Mouse (Mus musculus) heart, embryonic 10.5 days (tissue): Measurements from ENCODE around the gene Hilpda. TPM values are rescaled to one million over a fixed set of nuclear protein-coding genes. Genes with fewer than 3 reads are reported as not detected.

Source experiments
- DNase-seq: peaks from one replicate; pipeline ENCODE4 v3.0.0-alpha.2; 2017; ENCODE audit warnings: low spot score
- H3K27ac ChIP-seq: fragments of 300-500 bp; sonication (generic); 2 replicates; pipeline ENCODE4 v1.5.1; 2016; ENCODE audit warnings: mild to moderate bottlenecking
- H3K27me3 ChIP-seq: fragments of 300-500 bp; sonication (generic); 2 replicates; pipeline ENCODE4 v1.6.1; 2016; ENCODE audit warnings: mild to moderate bottlenecking; ENCODE audit not compliant: poor library complexity, insufficient read depth, severe bottlenecking
- H3K36me3 ChIP-seq: fragments of 300-500 bp; sonication (generic); 2 replicates; pipeline ENCODE4 v1.6.1; 2016; ENCODE audit warnings: mild to moderate bottlenecking, moderate library complexity
- H3K4me1 ChIP-seq: fragments of 300-500 bp; sonication (generic); 2 replicates; pipeline ENCODE4 v1.6.1; 2016; ENCODE audit warnings: mild to moderate bottlenecking
- H3K4me3 ChIP-seq: fragments of 300-500 bp; sonication (generic); 2 replicates; pipeline ENCODE4 v1.5.1; 2016; ENCODE audit warnings: mild to moderate bottlenecking, moderate library complexity
- H3K9me3 ChIP-seq: fragments of 300-500 bp; sonication (generic); 2 replicates; pipeline ENCODE4 v1.6.1; 2016; ENCODE audit warnings: mild to moderate bottlenecking, moderate library complexity
- WGBS: fragments of 180-500 bp; shearing (Covaris S2); methylation state at CpG from one replicate; pipeline ENCODE4 v1.1.7; 2016; 5-methylcytosine and 5-hydroxymethylcytosine counted together
- polyA plus RNA-seq: library from polyadenylated mRNA; unstranded; fragments of >200 nt; fragmentation: Nextera tagmentation; extraction: Ambion mirVana; gene quantifications from 2 replicates; pipeline ENCODE4 v1.2.1, GENCODE M21; 2016

The Hilpda gene
- polyA plus RNA-seq, 1 experiment from 2014 or later = 34.2 TPM

DNA sequence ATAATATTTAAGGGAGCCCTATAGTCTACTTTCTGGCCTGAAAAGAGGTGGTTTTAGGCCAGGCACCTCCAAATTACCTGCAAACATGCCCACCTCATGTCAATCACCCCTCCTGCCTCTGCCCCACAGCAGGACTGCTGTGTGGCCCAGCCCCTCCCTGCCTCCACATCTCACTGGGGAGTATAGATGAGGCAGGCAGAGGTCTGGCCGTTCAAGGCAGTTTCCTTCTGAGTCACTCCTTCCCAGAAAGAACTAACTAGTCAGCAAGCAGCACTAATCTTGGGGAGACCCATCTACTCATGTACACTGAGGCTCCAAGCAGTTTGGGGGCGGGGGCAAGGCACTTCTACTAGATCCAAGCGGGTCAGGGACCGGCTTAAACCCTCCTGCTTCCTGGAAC is 25.2 kb upstream of the Hilpda start:
- H3K36me3 ChIP-seq = no peaks in the 10 kb centered on the region
- H3K4me1 ChIP-seq = peaks cover 17% of the 10 kb centered on the region
- no peak for DNase-seq
- no peaks in the 10 kb centered on the region for H3K27me3 ChIP-seq
- no peak overlapping the region for H3K27ac ChIP-seq
- no peaks in the 10 kb centered on the region for H3K9me3 ChIP-seq
- no peak overlapping the region for H3K4me3 ChIP-seq
- 52% methylated on average over 4 of the region's 4 CpGs for WGBS

- Histone ChIP-seq H3K4me3 (no peak overlapping the region), H3K27me3 (no peaks in the 10 kb centered on the region), H3K36me3 (no peaks in the 10 kb centered on the region), H3K9me3 (no peaks in the 10 kb centered on the region), H3K4me1 (no peaks in the 10 kb centered on the region), H3K27ac (no peak overlapping the region)
- 79% methylated on average over 1 of the region's 1 CpGs for WGBS
- DNase-seq = no peak
Observed at GRCm38 (mm10) chr6:29259418-29259817, 12.9 kb upstream of the Hilpda start.

GRCm38 (mm10) chr6:29261831-29262230 is 10.5 kb upstream of the Hilpda start:
- no peaks in the 10 kb centered on the region for H3K4me1 ChIP-seq
- 76% methylated on average over 5 of the region's 5 CpGs for WGBS
- no peaks in the 10 kb centered on the region for H3K9me3 ChIP-seq
- H3K36me3 ChIP-seq = no peaks in the 10 kb centered on the region
- no peak for DNase-seq
- H3K27ac ChIP-seq = no peak overlapping the region
- no peak overlapping the region for H3K4me3 ChIP-seq
- H3K27me3 ChIP-seq = no peaks in the 10 kb centered on the region

DNA sequence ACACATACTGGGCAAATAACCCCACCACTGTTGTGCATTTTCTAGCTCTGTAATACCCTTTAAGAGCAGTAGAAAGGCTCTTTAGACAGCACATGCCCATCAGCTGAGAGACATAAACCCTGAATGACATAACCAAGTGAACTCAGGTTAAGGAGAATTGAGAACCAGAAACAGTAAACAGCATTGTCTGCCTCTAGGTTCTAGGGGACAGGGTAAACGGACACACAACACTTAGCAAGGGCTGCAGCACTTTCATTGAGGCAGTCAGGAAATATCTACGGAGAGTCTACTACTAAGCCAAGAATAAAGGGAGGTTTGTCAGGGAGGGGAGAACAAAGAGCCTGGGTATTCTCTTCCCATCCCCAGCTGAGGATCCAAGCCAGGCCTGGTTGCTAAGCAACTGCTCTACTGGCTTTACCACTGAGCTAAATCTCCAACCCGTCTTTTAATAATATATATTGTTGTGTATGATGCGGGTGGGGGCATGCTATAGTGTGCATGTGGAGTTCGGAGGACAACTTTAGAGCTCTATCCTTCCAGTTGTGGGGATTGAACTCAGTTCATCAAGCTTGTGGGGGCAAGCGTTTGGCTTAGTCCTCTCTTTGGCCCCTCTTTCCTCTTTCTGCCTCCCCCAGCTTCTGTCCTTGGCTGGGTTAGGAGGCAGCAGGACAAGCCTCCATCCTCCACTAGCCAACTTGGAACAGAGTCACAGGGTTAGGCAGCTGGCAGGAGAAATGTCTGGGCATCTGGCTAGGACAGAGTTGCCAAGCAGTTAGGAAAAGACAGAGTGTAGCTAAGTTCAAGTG is 8.4 kb upstream of the Hilpda start:
- H3K27ac ChIP-seq = no peak overlapping the region
- H3K4me1 ChIP-seq = no peaks in the 10 kb centered on the region
- DNase-seq = no peak
- no peaks in the 10 kb centered on the region for H3K27me3 ChIP-seq
- H3K36me3 ChIP-seq = no peaks in the 10 kb centered on the region
- H3K4me3 ChIP-seq = no peak overlapping the region
- no peaks in the 10 kb centered on the region for H3K9me3 ChIP-seq
- 61% methylated on average over 6 of the region's 6 CpGs for WGBS

DNA sequence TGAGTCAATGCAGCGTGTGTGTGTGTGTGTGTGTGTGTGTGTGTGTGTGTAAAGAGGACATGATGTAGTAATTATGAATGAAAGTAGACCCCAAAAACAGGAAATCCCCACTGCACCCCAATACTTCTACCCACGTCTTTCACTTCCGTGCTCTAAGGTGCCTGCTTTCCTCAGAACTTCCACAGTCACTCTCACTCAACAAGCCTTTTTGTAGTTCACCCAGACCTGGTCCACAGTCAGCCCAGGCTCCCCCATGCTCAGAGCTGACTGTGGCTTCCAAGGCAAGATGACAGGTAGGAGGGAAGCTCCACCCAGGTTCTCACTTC is 7.9 kb upstream of the Hilpda start:
- no peak overlapping the region for H3K27ac ChIP-seq
- no peak overlapping the region for H3K4me3 ChIP-seq
- no peak for DNase-seq
- no peaks in the 10 kb centered on the region for H3K4me1 ChIP-seq
- no peaks in the 10 kb centered on the region for H3K36me3 ChIP-seq
- H3K9me3 ChIP-seq = no peaks in the 10 kb centered on the region
- H3K27me3 ChIP-seq = no peaks in the 10 kb centered on the region
- 78% methylated on average over 3 of the region's 3 CpGs for WGBS

GRCm38 (mm10) chr6:29266936-29267335 is 5.4 kb upstream of the Hilpda start:
- Histone ChIP-seq H3K9me3 (no peaks in the 10 kb centered on the region), H3K27ac (no peak overlapping the region), H3K27me3 (no peaks in the 10 kb centered on the region), H3K4me1 (peaks cover 9% of the 10 kb centered on the region), H3K36me3 (no peaks in the 10 kb centered on the region), H3K4me3 (no peak overlapping the region)
- DNase-seq = no peak
- WGBS = 53% methylated on average over 4 of the region's 4 CpGs

DNA sequence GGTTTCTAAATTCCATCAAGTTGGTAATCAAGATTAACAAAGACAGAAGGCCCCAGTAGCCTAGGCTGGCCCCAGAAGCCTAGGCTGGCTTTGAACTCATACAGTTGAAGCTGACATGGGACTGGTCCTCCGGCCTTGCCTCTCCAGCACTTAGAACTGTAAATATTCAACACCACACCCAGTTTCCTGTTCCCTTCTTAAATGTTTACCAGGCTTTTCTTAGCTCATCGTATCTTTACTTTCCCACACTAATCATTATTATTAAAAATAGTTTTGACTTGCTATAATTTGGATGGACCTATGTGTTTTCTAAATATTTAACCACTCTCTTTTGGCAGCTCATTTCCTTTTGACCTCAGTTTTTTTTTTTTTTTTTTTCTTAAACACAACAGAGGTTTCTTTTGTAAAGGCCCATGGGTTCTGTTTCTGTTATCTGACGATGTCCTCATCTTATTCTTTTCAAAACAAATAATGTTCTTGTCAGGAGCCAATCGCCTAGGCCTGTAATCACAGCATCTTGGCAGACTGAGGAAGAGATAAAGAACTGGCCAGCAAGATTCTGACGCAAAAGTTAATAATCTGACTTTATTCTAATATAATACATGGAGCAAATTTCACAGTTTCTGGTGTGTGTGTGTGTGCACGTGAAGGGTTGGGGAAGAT is 3.2 kb upstream of the Hilpda start:
- H3K4me1 ChIP-seq = peaks cover 20% of the 10 kb centered on the region
- H3K36me3 ChIP-seq = no peaks in the 10 kb centered on the region
- H3K27ac ChIP-seq = no peak overlapping the region
- no peak for DNase-seq
- WGBS = 61% methylated on average over 6 of the region's 6 CpGs
- H3K9me3 ChIP-seq = no peaks in the 10 kb centered on the region
- no peaks in the 10 kb centered on the region for H3K27me3 ChIP-seq
- no peak overlapping the region for H3K4me3 ChIP-seq

DNA sequence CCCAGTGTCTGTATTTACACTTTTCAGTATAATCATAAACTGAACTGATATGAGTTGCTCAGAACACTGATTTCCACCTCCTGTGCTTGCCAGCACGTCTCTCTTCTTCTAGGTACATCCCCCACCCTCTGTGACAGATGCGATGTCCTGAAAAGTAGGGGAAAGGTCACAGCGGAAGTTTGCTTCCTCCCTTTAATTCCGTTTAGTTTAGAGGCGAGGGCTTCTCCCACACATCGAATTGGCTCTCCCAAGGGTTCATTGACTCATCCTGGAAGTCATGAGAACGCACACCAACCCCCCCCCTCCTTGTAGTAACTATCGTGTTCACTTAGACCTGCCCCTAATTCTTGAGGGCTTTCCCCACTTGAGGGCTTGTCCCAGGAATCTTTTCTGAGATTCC is 1.3 kb upstream of the Hilpda start:
- peaks cover 20% of the 10 kb centered on the region for H3K4me1 ChIP-seq
- 5% methylated on average over 8 of the region's 8 CpGs for WGBS
- H3K9me3 ChIP-seq = no peaks in the 10 kb centered on the region
- peak overlapping the region; percentile 31 for H3K4me3 ChIP-seq
- H3K27me3 ChIP-seq = no peaks in the 10 kb centered on the region
- DNase-seq = no peak
- H3K36me3 ChIP-seq = peaks cover 17% of the 10 kb centered on the region
- H3K27ac ChIP-seq = peak overlapping the region; percentile 44; the same call in 1 of the 2 replicates

DNA sequence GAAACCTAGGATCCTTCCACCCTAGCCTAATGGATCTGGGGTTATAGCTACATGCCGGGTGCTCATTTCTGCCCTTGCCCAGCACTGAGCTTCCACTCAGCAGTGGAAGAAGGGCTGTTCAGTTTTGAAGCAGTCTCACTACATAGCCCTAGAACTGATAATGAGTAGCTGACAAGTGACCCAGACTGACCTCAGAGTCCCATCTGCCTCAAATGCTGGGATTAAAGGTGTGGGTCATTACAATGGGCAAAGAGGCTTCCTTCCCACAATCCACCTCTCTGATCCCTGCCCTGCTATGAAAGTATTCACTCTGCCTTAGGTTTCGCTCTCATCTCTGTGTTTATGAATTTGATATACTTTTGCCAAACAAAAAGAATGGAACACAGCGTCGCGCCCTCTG is 4.5 kb downstream of the Hilpda start:
- Histone ChIP-seq H3K4me3 (no peak overlapping the region), H3K27me3 (no peaks in the 10 kb centered on the region), H3K4me1 (peaks cover 20% of the 10 kb centered on the region), H3K36me3 (peaks cover 17% of the 10 kb centered on the region), H3K27ac (no peak overlapping the region), H3K9me3 (no peaks in the 10 kb centered on the region)
- WGBS = 93% methylated on average over 5 of the region's 5 CpGs
- DNase-seq = no peak

GRCm38 (mm10) chr6:29278513-29279267 is 6.4 kb downstream of the Hilpda start:
- WGBS = 10% methylated on average over 8 of the region's 8 CpGs
- Histone ChIP-seq H3K36me3 (peaks cover 17% of the 10 kb centered on the region), H3K9me3 (no peaks in the 10 kb centered on the region), H3K27ac (peak overlapping the region; percentile 72), H3K4me3 (peak overlapping the region; percentile 15; the same call in 1 of the 2 replicates), H3K27me3 (no peaks in the 10 kb centered on the region), H3K4me1 (peaks cover 14% of the 10 kb centered on the region)
- DNase-seq = peak; percentile 91

DNA sequence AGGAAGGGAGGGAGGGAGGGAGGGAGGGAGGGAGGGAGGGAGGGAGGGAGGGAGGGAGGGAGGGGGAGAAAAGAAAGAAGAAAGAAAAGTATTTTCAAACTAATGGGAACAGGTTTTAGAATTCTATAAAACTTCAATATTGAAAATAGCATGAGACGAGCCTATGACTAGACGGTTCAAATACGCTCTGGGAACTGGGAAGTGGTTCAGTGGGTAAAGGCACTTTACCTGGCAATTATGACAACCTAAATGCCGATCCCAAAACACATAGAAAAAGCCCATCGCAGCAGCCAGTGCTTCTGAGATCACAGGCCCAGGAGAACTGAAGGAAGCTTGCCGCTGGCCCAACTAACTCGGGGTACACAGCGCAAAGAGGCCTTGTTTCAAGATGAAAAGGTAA is 7.0 kb downstream of the Hilpda start, which contains the start of gene Fam71f2:
Gene Fam71f2, plus strand, starts transcription at position 301 of the 400 bp plus-strand sequence.
- Histone ChIP-seq H3K4me3 (peak within 1 kb of the TSS; percentile 15; the same call in 1 of the 2 replicates), H3K36me3 (peaks cover 17% of the 10 kb centered on the region), H3K27me3 (no peaks in the 10 kb centered on the region), H3K4me1 (peaks cover 9% of the 10 kb centered on the region), H3K27ac (peak within 1 kb of the TSS; percentile 72), H3K9me3 (no peaks in the 10 kb centered on the region)
- no peak for DNase-seq
- WGBS = 80% methylated on average over 8 of the region's 8 CpGs

DNA sequence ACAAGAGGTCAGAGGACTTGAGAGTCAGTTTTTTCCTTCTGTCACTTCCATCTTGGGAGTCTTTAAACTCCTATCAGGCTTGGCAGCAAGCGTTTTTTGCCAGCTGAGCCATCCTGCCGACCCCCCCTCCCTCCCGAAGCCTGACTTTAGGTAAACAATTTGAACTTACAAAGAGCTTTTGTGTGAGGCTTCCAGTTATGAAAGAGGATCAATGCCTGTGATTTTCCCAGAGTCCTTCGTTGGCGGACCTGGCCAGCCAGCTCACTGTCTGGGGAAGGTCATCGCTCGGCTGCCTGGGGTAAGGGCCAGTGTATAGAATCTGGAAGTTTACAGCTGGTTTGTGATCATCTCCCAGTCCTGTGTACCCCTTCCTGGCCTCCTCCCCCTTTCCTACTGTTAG is 8.4 kb downstream of the Hilpda start:
- Histone ChIP-seq H3K9me3 (no peaks in the 10 kb centered on the region), H3K4me1 (peaks cover 9% of the 10 kb centered on the region), H3K27ac (no peak overlapping the region), H3K36me3 (peaks cover 3% of the 10 kb centered on the region), H3K27me3 (no peaks in the 10 kb centered on the region), H3K4me3 (no peak overlapping the region)
- no peak for DNase-seq
- 70% methylated on average over 7 of the region's 7 CpGs for WGBS

DNA sequence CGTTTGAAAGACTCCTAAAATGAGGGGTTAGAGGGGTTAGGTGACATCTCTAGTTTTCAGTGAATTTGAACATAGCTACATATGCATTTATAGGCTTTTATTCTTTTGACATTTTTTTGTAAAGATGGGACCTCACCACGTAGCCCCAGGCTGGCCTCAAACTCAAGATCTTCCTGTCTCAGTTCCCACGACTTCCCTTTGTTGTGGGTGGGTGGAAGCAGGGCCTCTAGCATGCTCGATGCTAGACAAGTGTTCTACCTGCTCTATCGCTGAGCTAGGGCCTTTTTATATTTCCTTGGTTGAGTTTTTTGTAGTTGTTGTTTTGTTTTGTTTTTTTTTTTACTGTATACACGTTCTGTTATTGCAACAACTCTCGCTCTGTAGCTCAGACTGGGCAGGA is 14.6 kb downstream of the Hilpda start:
- no peaks in the 10 kb centered on the region for H3K9me3 ChIP-seq
- H3K4me1 ChIP-seq = no peaks in the 10 kb centered on the region
- H3K4me3 ChIP-seq = no peak overlapping the region
- DNase-seq = no peak
- H3K27ac ChIP-seq = no peak overlapping the region
- WGBS = 68% methylated on average over 7 of the region's 7 CpGs
- no peaks in the 10 kb centered on the region for H3K27me3 ChIP-seq
- H3K36me3 ChIP-seq = no peaks in the 10 kb centered on the region
